Comparison of ENCODE assay signal across 35 mouse cellular contexts in genomic region chr11:51873141-51873540, GRCm38 (mm10).
"Had no signal": no experiment of that assay in that cellular context is flagged by ENCODE, and none has a peak within 500 bp of the region (broad histone marks: within the 10 kb centered on the region; RNA-seq: fewer than 3 reads in every experiment).

No protein-coding gene starts in this region.

- ATAC-seq: hindbrain, embryonic 16.5 days; hindbrain, postnatal 0 days; inflammation-experienced regulatory T-cells, adult 6 months; intestine, embryonic 15.5 days; intestine, embryonic 16.5 days; intestine, postnatal 0 days had no signal

- H3K4me3 ChIP-seq: heart, embryonic 10.5 days; heart, embryonic 12.5 days; heart, embryonic 13.5 days; heart, embryonic 15.5 days; hindbrain, embryonic 10.5 days; hindbrain, embryonic 12.5 days; hindbrain, embryonic 13.5 days; hindbrain, embryonic 15.5 days; intestine, embryonic 15.5 days; kidney, embryonic 15.5 days; layer of hippocampus, adult 2 months had no signal

- H3K4me2 ChIP-seq: heart, embryonic 11.5 days; heart, embryonic 12.5 days; heart, embryonic 13.5 days; heart, embryonic 15.5 days; hindbrain, embryonic 12.5 days; hindbrain, embryonic 13.5 days; hindbrain, embryonic 14.5 days; hindbrain, embryonic 15.5 days; intestine, embryonic 15.5 days; kidney, embryonic 15.5 days had no signal

- H3K9me3 ChIP-seq: heart, embryonic 10.5 days; heart, embryonic 12.5 days; heart, embryonic 13.5 days; heart, embryonic 15.5 days; hindbrain, embryonic 10.5 days; hindbrain, embryonic 12.5 days; hindbrain, embryonic 13.5 days; hindbrain, embryonic 15.5 days; intestine, embryonic 15.5 days; kidney, embryonic 15.5 days had no signal

- H3K36me3 ChIP-seq: heart, embryonic 10.5 days; heart, embryonic 12.5 days; heart, embryonic 13.5 days; heart, embryonic 15.5 days; hindbrain, embryonic 10.5 days; hindbrain, embryonic 12.5 days; hindbrain, embryonic 13.5 days; hindbrain, embryonic 15.5 days; intestine, embryonic 15.5 days; kidney, embryonic 15.5 days had no signal

- H3K27me3 ChIP-seq: heart, embryonic 12.5 days; heart, embryonic 15.5 days; hindbrain, embryonic 12.5 days; hindbrain, embryonic 13.5 days; hindbrain, embryonic 15.5 days; intestine, embryonic 15.5 days; kidney, embryonic 15.5 days had no signal

- DNase-seq: heart, postnatal 10 days; heart, postnatal 14 days; heart, postnatal 36 days; heart, postnatal 4 days; kidney, adult 11 months; kidney, adult 18-20 months; kidney, adult 2 months; kidney, adult 8-10 months; kidney, adult 9 months; kidney, postnatal 10 days; kidney, postnatal 14 days; kidney, postnatal 25 days; kidney, postnatal 36 days; kidney, postnatal 4 days; layer of hippocampus, adult 9-11 months; layer of hippocampus, postnatal 36 days had no signal

- H3K27ac ChIP-seq: heart, embryonic 10.5 days; heart, embryonic 13.5 days; heart, embryonic 15.5 days; hindbrain, embryonic 10.5 days; hindbrain, embryonic 12.5 days; hindbrain, embryonic 13.5 days; hindbrain, embryonic 14.5 days; hindbrain, embryonic 15.5 days; hindbrain, postnatal 0 days; intestine, embryonic 15.5 days; kidney, embryonic 15.5 days; kidney, postnatal 0 days had no signal

- H3K4me1 ChIP-seq: hindbrain, embryonic 12.5 days; hindbrain, embryonic 13.5 days; hindbrain, embryonic 15.5 days; kidney, embryonic 15.5 days had no signal

- H3K9ac ChIP-seq: heart, embryonic 12.5 days; heart, embryonic 13.5 days; heart, embryonic 15.5 days; hindbrain, embryonic 12.5 days; hindbrain, embryonic 13.5 days; hindbrain, embryonic 14.5 days; hindbrain, embryonic 15.5 days; intestine, embryonic 15.5 days; kidney, embryonic 15.5 days had no signal
